Mouse (Mus musculus) B cell, adult 2 months (primary cell): ENCODE measurements around the gene Gm36864.
A peak's percentile ranks its signal among the peaks of the same experiment; 100 is the strongest.

Source experiments
- DNase-seq, 2 experiments: peaks; one replicate each; pipeline ENCODE4 v3.0.0; 2022

The Gm36864 gene

DNA sequence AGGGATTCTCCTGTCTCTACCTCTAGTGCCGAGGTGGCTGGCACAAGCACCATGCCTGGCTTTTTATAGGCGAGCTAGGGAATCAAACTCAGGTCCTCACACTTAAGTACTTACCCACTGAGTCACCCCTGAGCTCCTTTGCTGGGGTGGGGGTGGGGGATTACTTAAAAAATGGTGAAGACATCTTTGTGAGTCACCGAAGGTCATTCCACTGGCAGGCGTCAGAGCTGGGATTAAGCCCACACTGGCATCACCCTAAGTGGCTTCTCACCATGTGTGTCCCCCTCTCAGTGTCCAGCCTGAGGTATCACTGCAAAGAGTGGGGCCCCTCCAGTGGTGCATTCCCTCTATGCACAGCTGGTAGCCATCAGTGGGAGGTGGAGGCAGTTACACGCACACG is 24.4 kb downstream of the Gm36864 start:
- DNase-seq, result no peak

DNA sequence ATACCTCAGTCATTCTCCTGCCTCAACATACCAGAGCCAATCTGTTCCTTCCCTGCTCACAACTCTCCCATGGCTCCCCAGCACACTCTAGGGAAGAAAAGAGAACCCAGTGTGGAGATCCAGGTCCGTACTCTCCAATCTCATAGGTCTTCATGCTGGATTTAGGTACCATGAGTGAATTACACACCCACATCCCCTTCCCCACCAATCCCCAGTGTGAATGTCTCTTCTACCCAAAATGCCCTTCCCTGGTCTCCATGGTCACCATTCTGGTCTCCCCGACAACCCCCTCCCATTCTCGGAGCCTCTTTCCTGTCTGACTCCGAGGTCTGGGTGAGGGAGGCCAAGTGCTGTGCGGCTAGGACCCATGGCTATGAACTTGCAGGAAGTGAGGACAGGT is 25.2 kb downstream of the Gm36864 start, which contains the start of gene Gm15517:
Gene Gm15517 (plus strand): TSS at position 301 of the 400 bp plus-strand sequence.
- DNase-seq, result no peak

DNA sequence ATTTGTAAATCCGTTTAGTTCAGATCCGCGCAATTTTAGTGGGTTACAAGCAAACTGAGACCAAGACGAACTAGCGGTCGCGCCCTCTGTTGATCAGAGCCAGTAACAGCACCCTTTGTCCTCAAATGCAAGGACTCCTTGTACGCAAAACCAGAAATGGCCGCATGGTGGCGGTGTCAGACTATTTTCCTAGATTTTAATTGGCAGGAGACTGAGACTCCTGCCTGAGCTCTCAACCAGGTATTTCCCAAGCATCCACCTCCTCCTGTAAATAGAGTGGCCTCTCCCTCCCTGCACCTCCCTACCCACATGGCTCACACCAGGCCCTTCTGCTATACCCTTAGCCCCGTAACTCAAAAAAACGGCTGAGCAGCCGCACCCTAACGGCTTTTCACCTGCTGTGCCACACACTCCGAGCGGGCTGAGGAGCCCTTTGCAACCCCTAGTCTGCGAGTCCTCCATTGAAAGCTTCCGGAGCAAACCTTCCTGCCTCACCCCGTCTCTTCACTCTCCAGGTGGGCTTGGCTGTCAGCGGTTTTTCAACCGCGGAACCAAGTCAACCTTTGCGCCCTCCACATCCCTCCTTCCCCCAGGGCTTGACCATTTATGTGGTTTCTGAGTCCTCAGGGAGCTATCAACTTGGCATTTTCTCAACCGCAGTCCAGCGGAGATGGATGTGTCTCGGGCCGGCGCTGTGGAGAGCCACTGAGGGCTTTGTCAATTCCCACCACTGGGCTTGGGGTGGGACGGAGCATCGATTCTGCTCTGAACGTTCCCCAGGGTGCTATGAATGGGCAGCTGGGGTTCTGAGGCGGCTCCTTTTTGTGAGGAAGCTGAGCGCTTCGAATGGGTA is 27.0 kb downstream of the Gm36864 start:
- DNase-seq, result peak; percentile 94 to 95

- no peak for DNase-seq
These were observed 32.1 kb downstream of the Gm36864 start for GRCm38 (mm10) chr7:44268117-44268516.

GRCm38 (mm10) chr7:44269397-44269796 is 33.4 kb downstream of the Gm36864 start:
- DNase-seq, result no peak

DNA sequence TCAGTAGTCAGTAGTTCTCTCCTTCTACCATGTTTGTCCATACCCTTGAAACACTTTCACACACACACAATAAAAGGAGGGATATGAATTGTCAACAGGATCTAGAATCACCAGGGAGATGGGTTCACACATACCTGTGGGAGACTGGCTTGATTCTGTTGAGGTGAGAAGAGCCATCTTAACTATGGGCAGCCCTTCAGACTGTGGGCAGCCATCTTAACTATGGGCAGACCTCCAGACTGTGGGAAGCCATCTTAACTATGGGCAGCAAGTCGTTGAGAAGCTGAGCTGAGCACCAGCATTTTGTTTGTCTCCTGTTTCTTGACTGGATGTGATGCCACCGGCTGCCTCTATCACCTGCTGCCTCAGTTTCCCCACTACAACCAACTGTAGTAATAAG is 35.3 kb downstream of the Gm36864 start:
- peak in 1 of 2 experiments; percentile 18 for DNase-seq

GRCm38 (mm10) chr7:44272546-44272945 is 36.6 kb downstream of the Gm36864 start:
- no peak for DNase-seq

DNA sequence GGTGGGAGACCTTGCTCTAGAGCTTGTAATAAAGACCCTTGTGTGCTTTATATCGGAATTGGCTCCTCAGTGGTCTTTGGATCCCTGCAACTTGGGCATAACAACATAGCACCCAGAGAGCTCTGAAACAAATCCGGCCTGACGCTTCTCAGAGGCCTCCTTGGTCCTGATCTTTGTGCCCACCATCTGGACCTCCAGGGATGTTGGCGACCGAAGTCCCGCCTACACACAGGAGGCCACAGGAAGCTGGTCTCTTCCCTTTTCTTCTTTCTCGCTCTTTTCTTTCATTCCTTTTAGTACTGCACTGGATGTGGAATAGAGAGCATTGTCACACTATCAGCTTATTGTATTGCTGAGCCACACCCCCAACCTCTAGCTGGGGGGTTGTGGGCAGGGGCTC is 37.5 kb downstream of the Gm36864 start:
- no peak for DNase-seq

- no peak for DNase-seq
These were observed 38.1 kb downstream of the Gm36864 start for GRCm38 (mm10) chr7:44274096-44274495.

DNA sequence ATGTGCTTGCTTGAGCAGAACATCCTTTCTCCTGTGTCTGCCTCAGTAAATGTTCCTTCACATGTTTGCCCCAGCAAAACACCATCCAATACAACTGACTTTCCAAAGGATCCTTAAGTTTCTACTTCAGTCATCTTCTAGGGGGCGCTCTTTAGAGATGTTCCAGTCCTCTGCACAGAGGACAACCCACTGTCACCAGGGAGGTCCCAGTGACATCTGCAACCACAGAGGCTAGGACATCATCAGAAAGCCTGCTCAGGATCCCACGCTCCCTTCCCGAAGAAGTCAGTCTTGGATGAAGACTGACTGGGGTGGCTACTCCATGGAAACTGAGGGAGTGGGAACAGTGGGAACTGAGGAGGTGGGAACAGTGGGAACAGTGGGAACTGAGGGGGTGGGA is 39.6 kb downstream of the Gm36864 start:
- no peak for DNase-seq

- no peak for DNase-seq
These were observed 40.7 kb downstream of the Gm36864 start for GRCm38 (mm10) chr7:44276461-44277249.

- DNase-seq, result peak; percentile 82 to 84
These were observed 41.3 kb downstream of the Gm36864 start for GRCm38 (mm10) chr7:44277250-44277622.

DNA sequence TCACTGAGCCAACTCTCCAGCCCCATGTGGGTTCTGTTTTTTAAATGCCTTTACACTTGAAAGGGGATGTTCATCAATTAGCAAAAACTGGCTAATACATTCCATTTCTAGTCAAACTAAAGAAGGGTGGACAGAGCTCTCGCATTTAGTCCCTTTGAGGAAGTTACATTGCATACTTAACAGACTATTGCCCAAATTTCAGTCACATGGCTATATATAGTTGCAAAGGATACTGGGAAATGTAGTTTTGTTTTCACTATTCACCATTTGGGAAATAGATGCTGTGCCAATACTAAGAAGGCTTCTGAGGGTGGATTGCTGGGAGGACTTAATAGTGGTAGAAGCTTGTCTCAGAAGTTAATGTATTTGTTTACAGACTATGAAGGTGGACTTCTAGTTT is 45.0 kb downstream of the Gm36864 start:
- DNase-seq, result no peak

DNA sequence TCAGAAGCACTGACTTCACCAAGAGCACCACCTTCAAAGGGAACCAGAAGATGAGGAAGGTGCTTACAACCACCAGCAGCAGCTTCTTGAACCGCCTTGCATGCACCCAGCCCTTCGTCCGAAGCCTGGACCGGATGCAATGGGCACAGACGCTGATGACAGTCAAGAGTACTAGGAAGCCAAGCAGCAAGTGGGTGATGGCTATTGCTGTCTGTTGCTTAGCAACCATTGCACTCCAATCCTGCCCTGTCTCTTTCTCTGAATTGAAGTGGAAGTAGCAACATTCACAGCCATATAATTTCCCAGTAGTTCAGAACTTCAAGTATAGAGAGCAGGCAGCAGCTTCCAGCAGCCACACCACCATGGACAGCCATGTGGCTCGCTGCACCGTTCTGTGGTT is 45.6 kb downstream of the Gm36864 start:
- no peak for DNase-seq

GRCm38 (mm10) chr7:44287760-44288159 is 51.8 kb downstream of the Gm36864 start:
- no peak for DNase-seq

DNA sequence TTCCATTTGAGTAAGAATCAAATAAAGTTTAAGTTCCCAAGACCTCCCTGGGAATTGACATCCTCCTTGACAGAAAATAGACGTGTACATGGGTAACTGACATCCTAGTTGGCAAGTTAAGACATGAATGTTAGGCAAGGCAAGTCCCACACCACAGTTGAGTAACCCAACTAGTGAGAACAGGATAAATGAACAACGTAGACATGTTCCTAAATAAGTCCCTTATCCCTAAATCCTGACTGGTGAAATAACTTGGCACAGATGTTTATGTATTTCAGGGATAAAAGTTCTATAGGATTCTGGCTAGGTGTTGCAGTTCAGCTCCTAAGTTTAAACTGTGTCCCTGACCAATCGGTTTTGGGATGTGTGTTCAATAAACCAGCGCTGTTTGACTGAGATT is 55.0 kb downstream of the Gm36864 start:
- no peak for DNase-seq

DNA sequence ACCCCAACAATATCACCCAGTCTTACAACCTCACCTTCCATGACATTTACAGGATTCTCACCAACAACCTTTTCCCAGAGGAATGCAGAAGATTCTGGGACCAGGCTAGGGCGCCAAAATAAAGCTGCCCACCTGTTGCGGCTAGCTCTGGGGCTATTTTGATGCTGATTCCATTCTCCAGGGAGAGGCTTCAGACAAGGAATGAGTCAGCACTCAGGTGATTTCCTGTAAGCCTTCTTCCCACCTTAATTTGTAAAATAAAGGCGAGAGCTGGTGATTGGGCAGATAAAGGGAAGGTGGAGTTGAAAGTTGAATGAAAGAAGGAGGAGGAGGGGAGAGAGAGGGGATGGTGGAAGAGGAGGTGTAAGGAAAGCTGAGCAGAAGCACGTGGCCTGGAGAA is 55.4 kb downstream of the Gm36864 start:
- no peak for DNase-seq
